Mouse (Mus musculus): ENCODE results near the gene Ano10.
A peak's percentile ranks its signal among the peaks of the same experiment; 100 is the strongest.
"Not testable (repeated sequence)": the region's sequence is repeated elsewhere in the genome, so short reads cannot be mapped to it uniquely, and the experiment has no call there.

Gene Ano10

DNA sequence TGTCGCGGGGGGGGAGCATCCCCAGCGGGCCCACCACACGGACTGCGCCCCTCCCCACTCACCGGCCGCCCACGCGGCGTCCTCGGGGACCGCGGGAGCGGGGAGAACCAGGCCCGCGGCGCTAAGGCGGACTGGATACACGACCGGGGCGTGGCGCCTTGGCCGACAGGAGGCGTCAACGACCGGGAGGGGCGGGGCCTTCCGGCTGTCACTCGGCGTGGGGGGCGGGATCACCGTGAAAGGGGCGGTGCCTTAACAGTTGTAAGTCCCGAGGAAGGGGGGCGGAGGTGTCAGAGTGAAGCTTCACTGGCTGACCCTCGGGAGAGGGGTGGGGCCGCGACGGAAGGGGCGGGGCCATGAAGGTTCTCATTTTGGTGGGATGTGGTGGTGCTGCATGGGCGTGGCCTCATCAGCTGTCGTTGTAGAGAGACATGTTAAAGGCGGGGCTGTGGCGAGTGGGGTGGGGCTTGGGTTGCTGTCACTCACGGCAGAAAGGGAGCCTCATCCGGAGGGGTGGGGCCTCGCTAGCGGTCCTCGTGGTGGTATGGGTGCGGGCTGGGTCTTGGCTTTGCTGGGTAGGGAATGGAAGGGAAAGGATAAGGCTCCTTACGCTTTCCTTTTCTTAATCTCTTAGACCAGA lies at the start of gene Ano10:
Gene Ano10, minus strand, starts transcription at position 182 of the 640 bp plus-strand sequence.
- DNase-seq: peak; percentile 96

DNA sequence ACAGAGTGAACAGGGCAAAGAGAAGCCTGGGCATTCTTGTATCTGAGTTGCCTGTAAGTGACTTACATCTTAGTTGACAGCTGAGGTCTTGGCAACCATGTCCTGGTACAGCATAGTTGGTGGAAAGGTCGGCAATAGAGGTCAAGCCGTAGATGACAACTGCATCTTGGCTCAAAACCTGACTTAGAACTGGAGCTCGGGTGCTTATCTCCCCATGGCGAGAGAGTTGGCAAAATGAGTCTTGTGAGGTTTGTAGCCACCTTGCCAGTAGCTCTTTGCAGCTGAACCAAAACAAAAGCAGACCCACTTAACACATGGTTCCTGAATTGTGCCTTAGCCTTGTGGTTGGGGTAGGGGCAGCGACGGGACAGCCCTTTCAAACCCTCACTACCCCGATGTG lies 49.2 kb upstream of the Ano10 start:
- no peak for DNase-seq

- no peak for DNase-seq
Observed at GRCm38 (mm10) chr9:122339972-122340371, 45.7 kb upstream of the Ano10 start.

GRCm38 (mm10) chr9:122337510-122337931 lies 43.3 kb upstream of the Ano10 start:
- no peak for DNase-seq

- DNase-seq: no peak
Observed at GRCm38 (mm10) chr9:122336677-122337076, 42.5 kb upstream of the Ano10 start.

DNA sequence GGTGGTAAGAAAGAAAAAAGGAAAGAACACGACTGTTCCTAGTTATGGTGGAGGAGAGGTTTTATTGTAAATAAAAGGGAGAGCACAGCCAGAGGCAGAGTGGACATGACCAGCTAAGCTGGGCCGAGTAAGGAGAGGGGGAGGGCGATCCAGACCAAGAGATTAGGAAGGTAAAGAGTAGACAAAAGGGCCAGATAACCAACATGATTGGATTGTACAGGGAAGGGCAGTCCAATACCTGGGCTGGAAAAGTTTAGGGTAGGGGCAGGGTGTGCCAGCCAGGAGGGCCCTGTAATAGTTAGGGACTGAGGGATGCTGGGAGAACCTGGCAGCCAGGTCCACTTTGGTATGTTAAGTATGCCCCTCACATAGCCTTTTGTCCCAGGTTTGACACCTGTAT lies 34.0 kb upstream of the Ano10 start:
- DNase-seq: no peak

- no peak for DNase-seq
Observed at GRCm38 (mm10) chr9:122325996-122326395, 31.8 kb upstream of the Ano10 start.

- DNase-seq: no peak
Observed at GRCm38 (mm10) chr9:122322356-122322755, 28.1 kb upstream of the Ano10 start.

- no peak for DNase-seq
Observed at GRCm38 (mm10) chr9:122320626-122321025, 26.4 kb upstream of the Ano10 start.

DNA sequence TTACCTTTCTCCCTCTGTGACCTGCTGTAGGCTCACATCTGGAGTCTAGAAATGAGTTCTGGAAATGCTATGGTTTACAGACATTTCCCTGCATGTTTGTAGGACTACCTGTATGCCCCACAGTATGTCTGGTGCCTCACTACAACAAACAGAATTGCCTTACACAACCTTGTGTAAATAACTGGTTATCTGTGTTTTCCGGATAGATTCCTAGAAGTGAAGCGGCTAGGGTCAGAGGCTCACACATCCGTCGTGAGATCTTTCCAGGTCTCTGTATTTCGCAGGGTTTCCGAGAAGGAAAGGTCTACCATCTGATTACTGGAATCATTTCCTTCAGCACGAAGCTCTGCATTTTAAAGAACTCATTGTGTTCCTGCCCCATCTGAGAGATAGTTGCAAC lies 22.3 kb upstream of the Ano10 start:
- no peak for DNase-seq

DNA sequence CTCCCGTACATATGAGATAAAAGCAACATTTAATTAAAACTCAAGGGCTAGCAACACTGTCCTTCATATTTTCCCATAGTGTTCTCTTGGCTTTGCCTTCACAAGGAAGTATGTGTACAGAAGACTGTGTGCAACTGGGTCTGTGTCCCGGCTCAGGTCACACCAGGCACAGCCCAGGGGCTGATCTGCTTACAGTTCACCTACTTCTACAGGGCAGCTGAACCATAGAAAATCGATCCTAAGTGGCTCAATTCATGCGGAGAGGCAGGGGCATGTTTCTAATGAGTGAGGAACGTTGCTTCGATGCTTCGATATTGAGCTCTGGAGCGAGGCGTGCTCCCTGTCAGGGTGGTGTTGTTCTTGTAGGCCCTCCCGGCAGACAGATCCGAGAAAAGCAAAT lies 21.3 kb upstream of the Ano10 start:
- no peak for DNase-seq

DNA sequence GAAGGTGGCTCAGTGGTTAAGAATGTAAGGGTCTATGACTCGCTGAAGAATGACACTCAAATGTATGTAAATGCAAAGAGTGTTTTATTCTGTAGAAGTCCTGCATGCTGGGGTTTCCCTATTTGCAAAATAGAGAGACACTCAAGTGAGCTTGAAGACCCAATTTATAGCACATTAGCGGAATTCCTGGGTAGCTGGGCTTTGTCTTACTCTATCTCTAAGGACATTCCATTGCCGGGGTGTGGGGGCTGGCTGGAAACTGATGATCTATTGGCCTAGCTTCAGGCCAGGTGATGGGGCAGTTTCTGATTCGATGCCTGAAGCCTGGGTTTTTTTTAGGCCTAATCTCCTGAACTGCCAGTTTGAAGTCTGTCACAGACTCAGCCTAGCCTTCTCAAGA lies 20.7 kb upstream of the Ano10 start:
- DNase-seq: no peak

- no peak for DNase-seq
Observed at GRCm38 (mm10) chr9:122314386-122314785, 20.2 kb upstream of the Ano10 start.

GRCm38 (mm10) chr9:122313128-122313527 lies 18.9 kb upstream of the Ano10 start:
- DNase-seq: not testable (repeated sequence)

DNA sequence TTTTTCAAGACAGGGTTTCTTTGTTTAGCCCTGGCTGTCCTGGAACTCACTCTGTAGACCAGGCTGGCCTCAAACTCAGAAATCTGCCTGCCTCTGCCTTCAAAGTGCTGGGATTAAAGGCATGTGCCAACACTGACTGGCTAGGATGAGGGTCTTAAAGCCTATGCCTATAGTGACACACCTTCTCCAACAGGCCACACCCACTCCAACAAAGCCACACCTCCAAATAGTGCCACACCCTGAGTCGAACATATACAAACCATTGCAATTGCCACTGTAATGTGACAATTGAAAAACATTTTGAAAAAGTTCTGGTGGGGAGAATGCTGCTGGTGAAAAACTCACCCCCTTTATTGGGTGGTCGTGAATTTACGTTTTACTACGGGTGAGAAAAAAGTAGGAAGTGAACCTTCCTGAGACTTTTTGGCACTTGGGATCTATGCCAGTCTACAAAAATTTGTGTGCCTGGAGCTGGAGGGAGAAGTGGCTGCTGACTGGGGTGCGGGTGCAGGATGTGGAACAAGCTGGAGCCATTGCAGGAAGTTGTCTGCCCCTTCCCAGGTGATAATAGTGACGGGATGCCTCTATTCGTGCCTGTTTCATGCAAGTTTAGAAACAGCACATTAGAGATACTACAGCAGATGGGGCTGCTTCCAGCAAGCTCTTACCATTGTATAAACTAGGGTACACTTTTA lies 18.2 kb upstream of the Ano10 start:
- no peak for DNase-seq

- no peak for DNase-seq
Observed at GRCm38 (mm10) chr9:122311051-122311760, 17.0 kb upstream of the Ano10 start.

GRCm38 (mm10) chr9:122310613-122311049 lies 16.4 kb upstream of the Ano10 start:
- DNase-seq: peak; percentile 78

DNA sequence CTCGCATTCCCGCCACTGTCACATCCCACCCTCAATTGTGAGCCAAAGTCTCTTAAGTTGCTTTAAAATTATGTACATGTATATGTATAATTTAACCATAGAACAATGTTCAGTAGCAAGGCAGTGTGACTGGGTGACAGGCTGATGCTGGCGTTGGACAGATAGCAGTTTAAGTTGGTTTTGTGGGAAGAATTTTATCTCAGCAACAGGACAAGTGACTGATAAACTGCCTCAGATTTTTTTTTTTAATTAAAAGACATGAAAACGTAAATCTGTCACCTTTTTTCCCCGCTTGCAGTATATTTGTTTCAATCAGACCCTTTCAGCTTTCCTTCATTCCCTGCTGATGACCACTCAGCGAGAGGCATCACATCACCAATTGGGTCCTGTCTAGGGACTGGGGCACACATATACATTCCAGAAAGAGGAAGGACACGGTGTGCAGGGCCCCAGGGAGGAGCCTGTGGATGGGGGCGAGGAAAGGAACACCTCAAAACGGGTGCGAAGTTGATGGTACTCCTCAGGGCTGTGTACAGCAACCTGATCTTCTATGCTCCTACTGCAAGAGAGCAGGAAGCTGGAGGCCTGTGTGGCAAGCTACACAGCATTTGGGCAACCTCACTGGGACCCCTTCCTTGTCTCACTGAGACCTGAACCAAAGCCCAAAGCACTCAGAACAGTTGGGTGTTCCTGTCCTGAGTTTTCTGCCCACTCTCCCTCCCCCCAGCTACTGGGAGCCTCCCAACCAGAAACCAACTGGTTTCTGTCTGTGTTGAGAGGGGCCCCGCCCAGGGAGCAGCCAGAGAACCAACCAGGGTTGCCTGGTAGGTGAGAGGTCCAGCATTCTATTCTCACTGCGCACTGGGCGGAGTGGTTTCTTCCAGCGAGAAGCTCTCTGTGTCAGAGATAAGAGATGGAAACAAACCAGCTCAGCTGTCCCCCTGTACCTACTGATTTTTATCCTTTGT lies 15.1 kb upstream of the Ano10 start:
- no peak for DNase-seq

- DNase-seq: no peak
Observed at GRCm38 (mm10) chr9:122305302-122305701, 11.1 kb upstream of the Ano10 start.

- no peak for DNase-seq
Observed at GRCm38 (mm10) chr9:122296169-122296568, 1.9 kb upstream of the Ano10 start.

GRCm38 (mm10) chr9:122295396-122295795 lies 1.2 kb upstream of the Ano10 start:
- no peak for DNase-seq

GRCm38 (mm10) chr9:122293865-122294241 lies 370 bp downstream of the Ano10 start:
- no peak for DNase-seq

GRCm38 (mm10) chr9:122290192-122290591 lies 4.0 kb downstream of the Ano10 start:
- no peak for DNase-seq

Data from right cerebral cortex, postnatal 14 days (tissue).